ENCODE assay signal across 8 mouse cellular contexts in the genomic region with DNA sequence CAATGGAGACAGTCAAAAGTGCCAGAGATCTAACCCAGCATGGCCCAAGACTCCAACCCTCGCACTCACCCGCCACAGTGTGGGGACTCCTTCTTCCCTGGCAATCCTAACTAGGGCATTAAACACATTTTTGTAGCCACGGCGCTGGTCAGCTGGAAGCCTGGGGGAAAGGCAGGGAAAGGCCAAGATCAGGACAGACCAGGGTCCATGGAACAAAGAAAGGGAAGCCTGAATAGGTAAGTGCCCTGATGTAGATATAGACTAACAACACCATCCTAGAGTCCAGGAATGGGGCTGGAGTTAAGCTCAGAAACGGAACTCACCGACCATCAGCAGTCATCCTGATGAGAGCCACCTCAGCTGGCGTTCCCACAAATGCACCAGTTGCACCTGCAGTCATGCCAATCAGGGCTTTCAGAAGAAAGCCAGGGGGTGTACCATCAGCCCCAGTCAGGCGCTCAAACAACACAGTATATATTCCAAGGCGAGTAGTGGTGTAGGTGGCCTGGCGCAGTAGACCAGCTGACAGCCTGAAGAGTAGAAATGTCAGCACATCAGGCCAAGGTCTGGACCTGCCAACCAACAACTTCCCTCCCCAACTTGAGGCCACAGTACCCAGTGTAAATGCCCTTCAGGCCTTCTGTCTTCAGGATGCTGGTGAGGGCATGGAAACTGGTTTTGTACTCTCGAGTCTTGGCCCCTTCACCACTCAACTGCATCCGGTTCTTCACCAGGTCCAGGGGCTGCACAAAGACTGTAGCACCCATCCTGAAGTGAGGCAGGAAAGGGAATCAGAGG. TPM values are rescaled to one million over a fixed set of nuclear protein-coding genes. Genes with fewer than 3 reads are reported as not detected.
A peak's percentile ranks its signal among the peaks of the same experiment; 100 is the strongest.
DNase-seq lines count a peak whose midpoint lies in the region; ATAC-seq and TF ChIP-seq lines count a peak whose summit lies in the region.

No protein-coding gene starts in this region.

- H3K9ac ChIP-seq in hindbrain, embryonic 11.5 days (ENCODE audit: low read depth, low read length), result peak overlapping the region; percentile 79
- peak overlapping the region; percentile 86 for H3K9ac ChIP-seq in midbrain, embryonic 12.5 days (replicated peaks)

- H3K4me2 ChIP-seq in hindbrain, embryonic 11.5 days (replicated peaks; ENCODE audit: low read depth, low read length), result peak overlapping the region; percentile 75
- H3K4me2 ChIP-seq in midbrain, embryonic 12.5 days (replicated peaks), result peak overlapping the region; percentile 84

- peak overlapping the region; percentile 94; the same call in 1 of the 2 replicates for H3K27ac ChIP-seq in kidney, adult 2 months (ENCODE audit: insufficient read depth, low read depth, low read length)
- H3K27ac ChIP-seq in brown adipose tissue, adult 24 weeks (replicated peaks; ENCODE audit: low read depth, low read length), result no peak overlapping the region
- no peak overlapping the region for H3K27ac ChIP-seq in hindbrain, embryonic 11.5 days (ENCODE audit: low read depth, low read length)
- H3K27ac ChIP-seq in midbrain, embryonic 12.5 days (replicated peaks), result peak overlapping the region; percentile 88

- peak overlapping the region; percentile 75 for H3K4me3 ChIP-seq in kidney, adult 2 months (ENCODE audit: insufficient read depth, low read depth, low read length)
- peak overlapping the region; percentile 97 for H3K4me3 ChIP-seq in brown adipose tissue, adult 24 weeks (ENCODE audit: insufficient read depth, low read depth, low read length)
- H3K4me3 ChIP-seq in hindbrain, embryonic 11.5 days (ENCODE audit: low read depth, low read length), result peak overlapping the region; percentile 69
- H3K4me3 ChIP-seq in midbrain, embryonic 12.5 days, result peak overlapping the region; percentile 68

- no peak for TF ChIP-seq POLR2A in kidney, adult 2 months (IDR thresholded peaks at IDR 0.05; ENCODE audit: low read depth, low read length)

- H3K27me3 ChIP-seq in kidney, adult 2 months (replicated peaks; ENCODE audit: control insufficient read depth, insufficient read depth, low read length), result no peaks in the 10 kb centered on the region
- no peaks in the 10 kb centered on the region for H3K27me3 ChIP-seq in hindbrain, embryonic 11.5 days (ENCODE audit: control insufficient read depth, insufficient read depth, low read length)
- H3K27me3 ChIP-seq in midbrain, embryonic 12.5 days, result no peaks in the 10 kb centered on the region

- H3K36me3 ChIP-seq in kidney, adult 2 months (ENCODE audit: control insufficient read depth, insufficient read depth, low read length), result peaks cover 7% of the 10 kb centered on the region
- H3K36me3 ChIP-seq in hindbrain, embryonic 11.5 days (ENCODE audit: control insufficient read depth, insufficient read depth, low read length), result 0 out of 2 replicates have a peak, but pooled peaks cover 6% of the 10 kb centered on the region
- H3K36me3 ChIP-seq in midbrain, embryonic 12.5 days, result peaks cover 41% of the 10 kb centered on the region

- no peaks in the 10 kb centered on the region for H3K9me3 ChIP-seq in hindbrain, embryonic 11.5 days (ENCODE audit: control insufficient read depth, low read length)
- no peaks in the 10 kb centered on the region for H3K9me3 ChIP-seq in midbrain, embryonic 12.5 days

- peaks cover 14% of the 10 kb centered on the region for H3K4me1 ChIP-seq in kidney, adult 2 months (ENCODE audit: control insufficient read depth, insufficient read depth, low read length)
- peaks cover 8% of the 10 kb centered on the region for H3K4me1 ChIP-seq in brown adipose tissue, adult 24 weeks (ENCODE audit: control insufficient read depth, insufficient read depth, insufficient read length, low read length)
- H3K4me1 ChIP-seq in hindbrain, embryonic 11.5 days (replicated peaks; ENCODE audit: control insufficient read depth, insufficient read depth, low read length), result peaks cover 10% of the 10 kb centered on the region
- H3K4me1 ChIP-seq in midbrain, embryonic 12.5 days, result peaks cover 36% of the 10 kb centered on the region

- 65% methylated on average over 12 of the region's 12 CpGs for WGBS in kidney, adult 2 months
- WGBS in hindbrain, embryonic 11.5 days, result 95% methylated on average over 12 of the region's 12 CpGs
- 93% methylated on average over 12 of the region's 12 CpGs for WGBS in midbrain, embryonic 12.5 days

- TF ChIP-seq CTCF in kidney, adult 2 months (conservative IDR thresholded peaks at IDR 0.05; ENCODE audit: insufficient read depth, insufficient read length, low read depth, low read length), result no peak

- DNase-seq in kidney, adult 2 months, result no peak
- no peak for DNase-seq in kidney, adult 9 months
- no peak for DNase-seq in hindbrain, embryonic 11.5 days (ENCODE audit: low spot score)
- no peak for DNase-seq in retina, embryonic 14.5 days (ENCODE audit: low spot score)
- DNase-seq in layer of hippocampus, postnatal 10 days (ENCODE audit: low spot score in 2 of 2), result no peak

- ATAC-seq in hindbrain, embryonic 11.5 days (ENCODE audit: low FRiP score), result no peak
- ATAC-seq in midbrain, embryonic 12.5 days (ENCODE audit: low FRiP score, low read depth), result no peak
- no peak for ATAC-seq in megakaryocyte-erythroid progenitor cell, adult 5-6 weeks (replicated peaks; ENCODE audit: low FRiP score, low TSS enrichment, poor library complexity, severe bottlenecking)

RNA-seq across cellular contexts. Expression of a gene that starts 1.4 kb away (rescaled TPM):
- 118 and 123 TPM in 2 replicates for polyA plus RNA-seq in kidney, adult 2 months (2012; rRNA removed)
- 44.0 and 52.3 TPM in 2 replicates for polyA plus RNA-seq in brown adipose tissue, adult 24 weeks (2012; ENCODE audit: insufficient read depth, insufficient read length, missing spikeins)
- polyA plus RNA-seq in hindbrain, embryonic 11.5 days (2014; fragmentation: Nextera tagmentation; extraction: Ambion mirVana), result 86.6 and 94.3 TPM in 2 replicates
- polyA plus RNA-seq in midbrain, embryonic 12.5 days (2016; fragmentation: Nextera tagmentation; extraction: Ambion mirVana), result 96.6 and 101 TPM in 2 replicates
- 10 to 100 TPM; 60.3 to 61.5 TPM for total RNA-seq in layer of hippocampus, postnatal 10 days (2021)
- total RNA-seq in megakaryocyte-erythroid progenitor cell, adult 5-6 weeks (2014; fragmentation: Nextera tagmentation), result 92.8 and 95.5 TPM in 2 replicates
- 42.3 and 53.4 TPM in 2 replicates for total RNA-seq in megakaryocyte-erythroid progenitor cell, adult 5-6 weeks (2017)

RNA-seq across cellular contexts. Expression of a gene that starts 1.6 kb away (rescaled TPM):
- polyA plus RNA-seq in kidney, adult 2 months (2012; rRNA removed), result 281 and 284 TPM in 2 replicates
- polyA plus RNA-seq in brown adipose tissue, adult 24 weeks (2012; ENCODE audit: insufficient read depth, insufficient read length, missing spikeins), result 166 and 170 TPM in 2 replicates
- polyA plus RNA-seq in hindbrain, embryonic 11.5 days (2014; fragmentation: Nextera tagmentation; extraction: Ambion mirVana), result 138 and 145 TPM in 2 replicates
- polyA plus RNA-seq in midbrain, embryonic 12.5 days (2016; fragmentation: Nextera tagmentation; extraction: Ambion mirVana), result 138 and 149 TPM in 2 replicates
- total RNA-seq in layer of hippocampus, postnatal 10 days (2021), result 100 to 1,000 TPM; 117 to 125 TPM
- total RNA-seq in megakaryocyte-erythroid progenitor cell, adult 5-6 weeks (2014; fragmentation: Nextera tagmentation), result 62.3 and 63.1 TPM in 2 replicates
- 33.1 and 36.2 TPM in 2 replicates for total RNA-seq in megakaryocyte-erythroid progenitor cell, adult 5-6 weeks (2017)

RNA-seq across cellular contexts. Expression of a gene that starts 6.7 kb away (rescaled TPM):
- 0.03 TPM in 1 of 2 replicates, not detected in the other for polyA plus RNA-seq in kidney, adult 2 months (2012; rRNA removed)
- polyA plus RNA-seq in brown adipose tissue, adult 24 weeks (2012; ENCODE audit: insufficient read depth, insufficient read length, missing spikeins), result not detected in 2 replicates
- 0.64 and 1.2 TPM in 2 replicates for polyA plus RNA-seq in hindbrain, embryonic 11.5 days (2014; fragmentation: Nextera tagmentation; extraction: Ambion mirVana)
- polyA plus RNA-seq in midbrain, embryonic 12.5 days (2016; fragmentation: Nextera tagmentation; extraction: Ambion mirVana), result 0.35 and 0.37 TPM in 2 replicates
- not detected for total RNA-seq in layer of hippocampus, postnatal 10 days (2021)
- 3.6 and 10.4 TPM in 2 replicates for total RNA-seq in megakaryocyte-erythroid progenitor cell, adult 5-6 weeks (2014; fragmentation: Nextera tagmentation)
- 0.50 and 0.85 TPM in 2 replicates for total RNA-seq in megakaryocyte-erythroid progenitor cell, adult 5-6 weeks (2017)

RNA-seq across cellular contexts. Expression of a gene that starts 8.8 kb away (rescaled TPM):
- polyA plus RNA-seq in kidney, adult 2 months (2012; rRNA removed), result 686 and 750 TPM in 2 replicates
- 244 and 265 TPM in 2 replicates for polyA plus RNA-seq in brown adipose tissue, adult 24 weeks (2012; ENCODE audit: insufficient read depth, insufficient read length, missing spikeins)
- 1,409 and 1,523 TPM in 2 replicates for polyA plus RNA-seq in hindbrain, embryonic 11.5 days (2014; fragmentation: Nextera tagmentation; extraction: Ambion mirVana)
- polyA plus RNA-seq in midbrain, embryonic 12.5 days (2016; fragmentation: Nextera tagmentation; extraction: Ambion mirVana), result 1,047 and 1,099 TPM in 2 replicates
- 100 to 1,000 TPM; 364 to 371 TPM for total RNA-seq in layer of hippocampus, postnatal 10 days (2021)
- total RNA-seq in megakaryocyte-erythroid progenitor cell, adult 5-6 weeks (2014; fragmentation: Nextera tagmentation), result 1,236 and 1,373 TPM in 2 replicates
- 377 and 675 TPM in 2 replicates for total RNA-seq in megakaryocyte-erythroid progenitor cell, adult 5-6 weeks (2017)

RNA-seq across cellular contexts. Expression of a gene that starts 11.3 kb away (rescaled TPM):
- polyA plus RNA-seq in kidney, adult 2 months (2012; rRNA removed), result 9.2 and 30.9 TPM in 2 replicates
- 40.8 and 79.3 TPM in 2 replicates for polyA plus RNA-seq in brown adipose tissue, adult 24 weeks (2012; ENCODE audit: insufficient read depth, insufficient read length, missing spikeins)
- 23.2 and 26.2 TPM in 2 replicates for polyA plus RNA-seq in hindbrain, embryonic 11.5 days (2014; fragmentation: Nextera tagmentation; extraction: Ambion mirVana)
- 12.0 and 12.7 TPM in 2 replicates for polyA plus RNA-seq in midbrain, embryonic 12.5 days (2016; fragmentation: Nextera tagmentation; extraction: Ambion mirVana)
- 10 to 100 TPM in 1 of 2 experiments, 1 to 10 TPM in 1; 5.1 to 10.5 TPM for total RNA-seq in layer of hippocampus, postnatal 10 days (2021)
- 16.7 and 33.7 TPM in 2 replicates for total RNA-seq in megakaryocyte-erythroid progenitor cell, adult 5-6 weeks (2014; fragmentation: Nextera tagmentation)
- total RNA-seq in megakaryocyte-erythroid progenitor cell, adult 5-6 weeks (2017), result 8.4 and 16.5 TPM in 2 replicates

Comparison
In these comparisons a context has a peak if more than half of its experiments do, and no peak if none do; other contexts are left out.
1. H3K27ac ChIP-seq: peak in kidney, adult 2 months (single experiment) and midbrain, embryonic 12.5 days (single experiment); none in brown adipose tissue, adult 24 weeks (single experiment) and hindbrain, embryonic 11.5 days (single experiment).
2. Peak in every context shown above with its lines, with median percentiles within 50 percentile points of each other: H3K4me3 ChIP-seq.